Mouse (Mus musculus) yolk sac, embryonic 10.5 days (tissue): ENCODE measurements at regions not wholly inside any gene's neighbourhood (a gene's known extent, or its start where the extent isn't known, plus 50 kb on each side); places are given as distances from the start of the nearest gene placed in this dataset.

ENCODE experiments used
- DNase-seq: peaks from one replicate; pipeline ENCODE4 v3.0.0-alpha.2; 2017; ENCODE audit warnings: low spot score

- DNase-seq = no peak
These were observed 148.6 kb downstream of the Sec61b start for GRCm38 (mm10) chr4:47622851-47623743.

DNA sequence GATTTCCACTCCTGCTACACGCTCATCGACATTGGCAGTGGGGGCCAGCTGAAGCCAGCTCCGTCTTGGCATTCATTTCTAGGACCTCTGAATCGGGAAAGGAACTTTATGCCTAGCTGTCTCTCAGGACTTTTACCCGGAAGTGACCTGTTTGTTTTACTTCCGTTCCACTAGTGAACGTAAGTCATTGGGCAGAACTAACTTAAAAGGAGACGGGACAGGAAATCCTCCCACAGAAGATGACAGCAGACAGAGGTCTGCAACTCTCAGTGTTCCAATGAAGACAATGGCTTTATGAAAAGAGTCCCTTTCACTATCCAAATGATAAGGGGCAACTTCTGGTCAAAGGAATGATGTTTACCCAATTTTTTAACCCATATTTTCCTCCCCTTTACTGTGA is 155.5 kb downstream of the Sec61b start:
- no peak for DNase-seq

DNA sequence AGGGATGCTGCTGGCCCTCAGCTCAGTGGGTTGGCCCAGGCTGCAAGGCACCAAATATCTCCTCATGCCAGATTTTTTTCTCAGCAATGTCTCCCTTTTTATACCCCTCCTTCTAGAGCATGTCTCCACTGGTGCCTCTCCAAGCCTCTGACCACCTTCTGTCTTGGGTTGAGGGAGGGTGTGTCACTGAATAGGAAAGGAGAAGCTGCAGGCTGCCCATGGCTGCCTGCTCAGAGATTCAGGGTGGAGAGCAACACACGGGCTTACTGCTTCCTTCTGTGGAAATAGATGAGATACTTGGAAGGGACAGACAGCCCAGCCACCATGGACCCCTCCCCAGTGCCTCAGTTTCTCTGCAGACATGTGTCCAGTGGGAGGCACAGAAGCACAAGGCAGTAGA is 156.0 kb downstream of the Sec61b start:
- DNase-seq = no peak

DNA sequence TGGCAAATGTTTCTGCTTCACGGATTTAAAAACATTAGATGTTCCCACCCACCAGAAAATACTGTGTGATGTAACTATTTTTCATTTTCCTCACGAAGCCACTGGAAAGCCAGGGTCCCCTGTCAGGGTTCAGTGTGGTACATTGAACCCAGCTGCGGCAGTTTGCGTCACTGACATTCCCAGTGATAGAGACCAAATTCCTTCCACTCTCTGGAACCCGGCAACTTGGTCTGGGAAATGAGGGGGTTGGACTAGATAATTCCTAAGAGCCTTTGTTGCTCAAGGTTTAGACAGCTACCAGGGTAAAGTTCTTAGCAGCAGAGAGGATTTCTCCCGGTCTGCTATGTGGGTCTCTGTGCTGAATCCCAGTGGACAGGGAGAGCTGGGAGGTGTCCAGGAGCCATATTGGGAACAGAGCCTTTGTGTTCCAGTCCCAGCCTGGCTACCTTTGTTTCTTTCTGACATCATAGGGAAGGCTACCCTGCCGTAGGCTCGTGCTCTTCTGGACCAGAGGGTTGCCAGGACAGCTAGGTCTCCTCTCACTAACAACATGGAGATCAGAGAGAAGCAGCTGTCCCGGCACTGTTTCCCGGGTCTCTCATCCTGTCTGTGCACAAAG is 164.5 kb downstream of the Sec61b start:
- no peak for DNase-seq

DNA sequence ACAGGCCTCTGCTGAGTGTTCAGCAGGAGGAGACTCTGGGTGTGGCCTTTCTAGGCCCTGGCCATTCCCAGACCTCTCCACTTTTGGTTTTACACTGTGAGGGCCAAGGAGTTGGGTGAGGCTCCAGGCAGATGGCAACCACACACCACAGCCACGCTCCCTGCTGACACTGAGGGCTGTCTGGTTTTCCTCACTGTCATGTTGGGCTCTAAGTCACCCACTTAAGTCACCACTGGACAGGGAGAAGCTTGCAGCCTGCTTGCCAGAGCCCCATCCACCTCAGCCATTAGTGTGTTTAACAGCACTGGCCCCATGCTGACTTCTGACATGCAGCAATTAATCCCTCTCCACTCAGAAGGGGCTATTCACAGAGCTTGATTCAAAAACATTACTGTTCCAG is 170.6 kb downstream of the Sec61b start:
- peak; percentile 23 for DNase-seq

- DNase-seq = no peak
These were observed 174.2 kb downstream of the Sec61b start for GRCm38 (mm10) chr4:47648701-47649100.

GRCm38 (mm10) chr4:47649951-47650350 is 175.5 kb downstream of the Sec61b start:
- no peak for DNase-seq

GRCm38 (mm10) chr4:47651521-47651920 is 177.1 kb downstream of the Sec61b start:
- DNase-seq = no peak

DNA sequence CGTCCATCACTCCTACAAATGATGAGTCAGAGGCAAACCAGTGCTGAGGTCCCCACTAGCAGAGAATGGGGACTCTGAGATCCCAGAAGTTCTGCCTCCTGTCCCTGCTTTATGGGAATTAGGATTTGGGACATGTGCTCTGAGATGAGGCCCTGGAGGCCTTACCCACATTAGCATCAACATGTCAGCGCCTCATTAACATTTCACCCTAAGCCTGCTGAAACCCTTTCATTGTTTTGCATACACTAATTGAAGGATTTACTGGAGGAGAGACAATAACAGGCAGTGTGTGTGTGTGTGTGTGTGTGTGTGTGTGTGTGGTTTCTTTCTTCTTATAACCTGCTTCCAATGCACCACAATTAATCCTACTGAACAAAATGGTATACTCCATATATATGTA is 178.7 kb downstream of the Sec61b start:
- DNase-seq = no peak

DNA sequence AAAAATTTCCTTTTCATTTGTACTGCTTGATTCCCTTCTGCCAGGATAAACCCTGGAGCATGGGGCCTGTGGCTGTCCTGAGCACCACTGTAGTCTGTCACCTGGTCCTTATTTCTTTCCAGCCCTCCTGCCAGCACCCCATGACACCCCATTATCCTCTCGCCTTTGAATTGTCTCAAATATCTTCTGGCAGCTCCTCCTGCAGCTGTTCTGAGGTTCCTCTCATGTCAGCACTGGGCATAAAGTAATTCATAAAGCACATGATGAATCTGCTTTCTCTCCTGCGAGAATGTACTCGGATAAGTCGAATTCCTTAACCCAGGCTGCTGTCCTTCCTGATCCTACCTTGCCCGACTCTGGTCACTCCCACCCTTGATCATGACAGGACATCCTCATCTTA is 195.1 kb downstream of the Sec61b start:
- no peak for DNase-seq

DNA sequence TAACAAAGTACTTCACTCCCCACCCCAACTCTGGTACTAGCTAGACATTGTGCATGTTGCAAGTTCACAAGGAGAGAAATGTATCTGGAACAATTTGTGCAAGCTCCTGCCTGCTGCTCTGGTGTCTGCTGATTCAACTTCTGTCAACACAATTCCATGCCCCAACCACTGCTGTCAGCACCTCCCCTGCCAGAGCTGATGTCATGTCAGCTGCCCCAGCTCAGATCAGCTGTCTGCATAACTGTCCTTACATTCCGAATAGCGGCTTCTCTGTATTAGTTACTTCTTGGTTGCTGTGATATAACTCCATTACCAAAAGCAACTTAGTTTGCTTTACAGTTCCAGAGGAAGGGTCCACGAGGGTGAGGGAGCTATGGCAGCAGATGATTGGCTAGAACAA is 196.0 kb downstream of the Sec61b start:
- DNase-seq = peak; percentile 11

DNA sequence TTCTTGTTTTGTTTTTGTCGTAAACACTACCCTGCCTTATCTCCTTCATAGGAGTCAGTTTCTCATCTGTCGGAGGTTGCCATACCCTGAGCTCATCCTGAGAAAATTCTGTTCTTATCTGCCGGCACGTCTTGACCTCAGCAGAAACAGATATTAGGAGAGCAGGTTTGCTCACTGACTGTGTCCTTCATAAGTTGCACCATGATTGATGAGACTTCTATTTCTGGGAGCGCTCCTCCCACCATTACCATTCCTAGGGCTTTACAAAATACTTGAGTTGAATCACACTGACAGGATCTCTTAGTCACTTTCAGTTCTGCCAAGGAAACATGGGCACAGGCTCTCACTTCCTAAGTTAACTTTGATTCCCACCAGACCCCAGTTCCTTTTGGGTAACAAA is 196.9 kb downstream of the Sec61b start:
- no peak for DNase-seq

DNA sequence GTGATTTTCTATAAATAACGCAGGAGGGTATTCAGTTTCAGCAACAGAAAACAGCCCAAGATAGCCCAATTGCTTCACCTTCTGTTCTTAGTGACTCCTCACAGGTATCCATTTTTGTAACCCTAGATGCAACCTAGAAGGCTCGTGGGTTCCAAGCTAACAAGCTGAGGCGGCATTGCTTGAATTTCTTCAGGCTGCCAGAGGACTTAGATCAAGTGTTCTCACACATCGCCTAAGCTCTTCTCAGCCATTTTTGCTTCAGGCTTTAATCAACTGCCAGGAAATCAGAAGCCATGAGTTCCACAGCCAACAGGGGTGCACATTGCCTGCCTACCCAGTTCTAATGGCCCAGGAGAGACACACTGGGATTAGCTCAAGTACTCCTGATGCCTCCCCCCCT is 206.7 kb downstream of the Sec61b start:
- DNase-seq = no peak

GRCm38 (mm10) chr4:47691207-47691606 is 216.7 kb downstream of the Sec61b start:
- peak; percentile 24 for DNase-seq

GRCm38 (mm10) chr4:47692654-47693053 is 218.2 kb downstream of the Sec61b start:
- no peak for DNase-seq

GRCm38 (mm10) chr4:47693221-47693620 is 218.8 kb downstream of the Sec61b start:
- DNase-seq = no peak

DNA sequence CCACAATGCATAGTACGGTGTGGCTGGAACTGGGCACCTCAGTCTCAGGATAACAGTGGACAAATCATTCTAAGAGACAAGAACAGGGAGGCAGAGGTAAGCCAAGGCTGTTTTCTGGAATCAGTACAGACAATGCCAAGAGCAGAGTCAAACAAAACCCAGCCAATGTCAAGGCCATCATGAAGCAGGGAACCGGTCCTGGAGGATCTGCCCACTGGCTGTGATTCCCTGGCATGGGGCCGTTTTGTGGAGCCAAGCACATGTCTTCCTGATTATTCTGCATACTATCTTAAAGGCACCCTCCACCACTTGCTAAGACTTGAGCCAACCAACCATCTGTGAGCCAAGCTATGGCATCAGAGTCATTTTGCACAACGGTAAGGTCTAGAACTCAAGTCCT is 222.6 kb downstream of the Sec61b start:
- DNase-seq = no peak

- no peak for DNase-seq
These were observed 224.1 kb downstream of the Sec61b start for GRCm38 (mm10) chr4:47698514-47698913.

DNA sequence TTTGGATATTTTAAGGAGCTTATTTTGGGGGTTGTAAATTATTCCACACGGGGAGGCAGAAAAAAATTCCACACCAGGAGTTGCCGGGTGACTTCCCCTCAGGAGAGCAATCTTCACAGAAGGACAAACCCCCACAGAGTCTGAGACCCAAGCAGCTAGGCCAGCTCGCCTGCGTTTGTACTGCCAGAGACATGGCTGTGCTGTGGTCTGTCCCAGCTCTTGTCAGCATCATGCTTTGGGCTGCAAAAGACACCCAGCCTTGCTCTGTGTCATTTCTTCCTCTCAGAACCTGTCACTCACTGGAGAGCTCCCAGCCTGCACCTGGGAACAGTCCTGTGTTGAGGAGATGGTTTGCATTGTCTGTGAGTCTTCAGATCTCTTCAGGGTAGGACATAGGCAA is 224.5 kb downstream of the Sec61b start:
- no peak for DNase-seq

DNA sequence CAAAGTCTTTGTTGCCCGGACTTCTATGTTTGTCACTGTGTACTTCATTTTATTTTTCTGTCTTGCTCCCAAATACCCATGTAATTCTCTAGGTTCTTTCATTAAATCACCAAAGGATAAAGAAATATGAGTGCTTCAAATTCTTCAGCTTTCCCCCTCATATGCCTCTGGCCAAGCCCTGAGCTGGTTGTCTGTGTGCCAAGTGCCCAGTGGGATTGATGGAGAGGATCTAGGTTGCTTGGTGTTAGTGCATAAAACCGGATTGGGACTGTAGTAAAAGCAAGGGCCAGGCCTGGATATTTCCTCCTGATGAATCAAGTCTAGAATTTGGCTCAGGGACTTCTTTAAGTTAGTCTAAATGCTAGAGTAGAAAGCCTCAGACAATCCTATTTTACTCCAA is 229.0 kb downstream of the Sec61b start:
- DNase-seq = no peak

GRCm38 (mm10) chr4:47704607-47705006 is 230.1 kb downstream of the Sec61b start:
- DNase-seq = no peak

- no peak for DNase-seq
These were observed 233.5 kb downstream of the Sec61b start for GRCm38 (mm10) chr4:47707966-47708365.

GRCm38 (mm10) chr4:47713387-47713786 is 238.9 kb downstream of the Sec61b start:
- no peak for DNase-seq
